Mouse (Mus musculus) heart, adult 10 weeks (tissue): Measurements from ENCODE around the gene Aqp3. TPM values are rescaled to one million over a fixed set of nuclear protein-coding genes. Genes with fewer than 3 reads are reported as not detected.

Experiments used
- polyA plus RNA-seq: library from polyadenylated mRNA; stranded (reverse); fragments of 350-450 nt; fragmentation: Illumina TruSeq; extraction: RNeasy Lipid Tissue Mini Kit (QIAGEN cat#74804); gene quantifications from one replicate; pipeline ENCODE4 v1.2.3, GENCODE M21; 2014; ENCODE audit warnings: low read depth, low replicate concordance

The Aqp3 gene
- not detected for polyA plus RNA-seq

GRCm38 (mm10) chr4:41097871-41098576 is at the start of gene Aqp3:
Gene Aqp3 (minus strand): TSS chr4:41098183.

GRCm38 (mm10) chr4:41135711-41136453 is 37.9 kb upstream of the Aqp3 start, which contains the start of gene Ube2r2:
Gene Ube2r2 (plus strand): TSS chr4:41135743.

GRCm38 (mm10) chr4:41124180-41124951 is 26.4 kb upstream of the Aqp3 start, which contains the start of gene Nol6:
Gene Nol6 (minus strand): TSS chr4:41124455.

GRCm38 (mm10) chr4:41047524-41048271 is 50.3 kb downstream of the Aqp3 start, which contains the start of gene Aqp7:
Gene Aqp7 (minus strand): TSS chr4:41048139.

Other genes starting within 250 kb of the Aqp3 start
- 59.1 TPM for gene B4galt1, start 244.2 kb downstream of the Aqp3 start, polyA plus RNA-seq
- gene Spink4, start 178.1 kb downstream of the Aqp3 start, polyA plus RNA-seq: 1.9 TPM
- 286 TPM for gene Bag1, start 149.9 kb downstream of the Aqp3 start, polyA plus RNA-seq
- gene Chmp5, start 149.8 kb downstream of the Aqp3 start, polyA plus RNA-seq: 49.8 TPM
- gene Nfx1, start 127.3 kb downstream of the Aqp3 start, polyA plus RNA-seq: 29.4 TPM
- 19.4 TPM for gene Aqp7, start 50.0 kb downstream of the Aqp3 start, polyA plus RNA-seq
- 12.5 TPM for gene Nol6, start 26.3 kb upstream of the Aqp3 start, polyA plus RNA-seq
- 146 TPM for gene Ube2r2, start 37.6 kb upstream of the Aqp3 start, polyA plus RNA-seq
- gene Ubap2, start 177.0 kb upstream of the Aqp3 start, polyA plus RNA-seq: 36.3 TPM
- gene Dcaf12, start 216.7 kb upstream of the Aqp3 start, polyA plus RNA-seq: 21.9 TPM